Mouse (Mus musculus) megakaryocyte, adult 5-6 weeks (primary cell): ENCODE results near the gene Tsks. TPM values are rescaled to one million over a fixed set of nuclear protein-coding genes. Genes with fewer than 3 reads are reported as not detected.

Experiments used
- ATAC-seq: 2 replicates; pipeline ENCODE4 v1.8.0; 2016; ENCODE audit warnings: mild to moderate bottlenecking, inconsistent platforms; ENCODE audit not compliant: poor library complexity, severe bottlenecking
- total RNA-seq, 2 experiments: library from RNA; stranded (forward) in 1 of 2; stranded (reverse) in 1 of 2; fragments of 153-499, 151-499 nt in 1 of 2; fragments of 221-1000, 200-1000 nt in 1 of 2; gene quantifications; 2 replicates each; pipeline versions ENCODE4 v1.2.3 to v1.2.4; 2015 to 2017

Gene Tsks
- total RNA-seq, 2 experiments from 2014 or later = not detected

GRCm38 (mm10) chr7:44974383-44975116 lies 31.5 kb downstream of the Tsks start, which contains the start of gene Cpt1c:
Gene Cpt1c (minus strand): TSS chr7:44974851.
- 0 out of 2 replicates have a peak, but pooled peaks have one; percentile 30 for ATAC-seq

- no peak for ATAC-seq
Observed at GRCm38 (mm10) chr7:44975117-44975419, 32.1 kb downstream of the Tsks start.

GRCm38 (mm10) chr7:44978300-44978699 lies 35.3 kb downstream of the Tsks start:
- no peak for ATAC-seq

GRCm38 (mm10) chr7:44981539-44981938 lies 38.5 kb downstream of the Tsks start:
- no peak for ATAC-seq

- ATAC-seq = peak; percentile 39
Observed at GRCm38 (mm10) chr7:44983085-44983484, 40.1 kb downstream of the Tsks start.

- ATAC-seq = no peak
Observed at GRCm38 (mm10) chr7:44983944-44984832, 41.2 kb downstream of the Tsks start.

- no peak for ATAC-seq
Observed at GRCm38 (mm10) chr7:44984833-44985164, 41.8 kb downstream of the Tsks start.

GRCm38 (mm10) chr7:44985595-44986191 lies 42.7 kb downstream of the Tsks start:
- ATAC-seq = no peak

GRCm38 (mm10) chr7:44986192-44986878 lies 43.3 kb downstream of the Tsks start, which contains the start of gene Prmt1:
Gene Prmt1 (minus strand): TSS chr7:44986568.
- peak; percentile 87 for ATAC-seq

GRCm38 (mm10) chr7:44986879-44987718 lies 44.1 kb downstream of the Tsks start:
- peak; percentile 10 for ATAC-seq

GRCm38 (mm10) chr7:44996672-44997071 lies 53.7 kb downstream of the Tsks start:
- no peak for ATAC-seq

- ATAC-seq = peak; percentile 91
Observed at GRCm38 (mm10) chr7:44997231-44997939, 54.4 kb downstream of the Tsks start, which contains the start of gene Irf3. Gene Irf3 (plus strand): TSS chr7:44997648.

GRCm38 (mm10) chr7:44997940-44998428 lies 55.0 kb downstream of the Tsks start:
- ATAC-seq = no peak

GRCm38 (mm10) chr7:44998501-44998955 lies 55.5 kb downstream of the Tsks start, which contains the start of gene Bcl2l12:
Gene Bcl2l12 (minus strand): TSS chr7:44998712.
- 0 out of 2 replicates have a peak, but pooled peaks have one; percentile 10 for ATAC-seq

GRCm38 (mm10) chr7:44999753-45000152 lies 56.7 kb downstream of the Tsks start:
- ATAC-seq = no peak

- no peak for ATAC-seq
Observed at GRCm38 (mm10) chr7:45000539-45001114, 57.6 kb downstream of the Tsks start.

- no peak for ATAC-seq
Observed at GRCm38 (mm10) chr7:45002440-45002839, 59.4 kb downstream of the Tsks start.

- no peak for ATAC-seq
Observed at GRCm38 (mm10) chr7:45004546-45004945, 61.5 kb downstream of the Tsks start.
